Mouse (Mus musculus): ENCODE measurements around the gene Gm45062.
A peak's percentile ranks its signal among the peaks of the same experiment; 100 is the strongest.

The Gm45062 gene

DNA sequence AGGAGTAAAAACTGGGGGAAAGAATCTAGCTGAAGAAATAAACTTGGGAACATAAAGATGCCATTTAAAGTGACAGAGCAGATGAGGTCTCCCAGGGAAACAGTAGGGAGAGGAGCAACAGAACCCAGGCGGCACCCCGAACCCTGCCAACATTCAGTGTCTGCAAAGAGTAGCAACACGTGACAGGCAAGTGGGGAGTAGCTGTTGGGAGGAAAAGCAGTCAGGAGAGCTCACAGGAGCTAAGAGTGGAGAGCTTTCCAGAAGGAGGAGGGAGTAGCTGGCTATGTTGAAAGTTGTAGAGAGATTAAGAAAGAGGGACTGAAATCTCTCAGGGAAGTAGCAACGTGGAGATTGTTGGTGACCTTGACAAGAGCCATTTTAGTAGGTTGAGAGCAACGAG, 214.2 kb downstream of the Gm45062 start:
- no peak for DNase-seq (ENCODE audit: low read depth, low spot score)

DNA sequence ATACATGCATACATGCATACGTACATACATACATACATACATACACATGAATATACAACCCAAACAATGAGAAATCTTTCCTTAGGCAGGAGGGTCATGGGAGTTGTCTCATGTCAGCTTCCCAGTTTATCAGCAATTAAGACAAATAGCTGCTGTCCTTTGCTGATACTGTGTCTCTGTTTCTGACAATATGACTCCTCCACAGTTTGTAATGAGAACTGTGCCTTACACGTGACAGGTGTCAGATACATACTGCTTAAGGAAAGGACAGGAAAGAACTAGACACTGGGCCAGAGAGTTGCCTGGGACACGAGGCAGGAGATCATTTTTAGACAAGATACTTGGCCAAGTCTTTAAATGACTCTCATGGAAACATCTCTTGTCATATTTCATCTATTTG, 215.1 kb downstream of the Gm45062 start:
- no peak for DNase-seq (ENCODE audit: low read depth, low spot score)

- no peak for DNase-seq (ENCODE audit: low read depth, low spot score)
Measured at GRCm38 (mm10) chr6:8474820-8475219, 215.6 kb downstream of the Gm45062 start.

GRCm38 (mm10) chr6:8479176-8479575, 219.9 kb downstream of the Gm45062 start:
- no peak for DNase-seq (ENCODE audit: low read depth, low spot score)

- peak; percentile 7 for DNase-seq (ENCODE audit: low read depth, low spot score)
Measured at GRCm38 (mm10) chr6:8484437-8485275, 225.4 kb downstream of the Gm45062 start.

DNA sequence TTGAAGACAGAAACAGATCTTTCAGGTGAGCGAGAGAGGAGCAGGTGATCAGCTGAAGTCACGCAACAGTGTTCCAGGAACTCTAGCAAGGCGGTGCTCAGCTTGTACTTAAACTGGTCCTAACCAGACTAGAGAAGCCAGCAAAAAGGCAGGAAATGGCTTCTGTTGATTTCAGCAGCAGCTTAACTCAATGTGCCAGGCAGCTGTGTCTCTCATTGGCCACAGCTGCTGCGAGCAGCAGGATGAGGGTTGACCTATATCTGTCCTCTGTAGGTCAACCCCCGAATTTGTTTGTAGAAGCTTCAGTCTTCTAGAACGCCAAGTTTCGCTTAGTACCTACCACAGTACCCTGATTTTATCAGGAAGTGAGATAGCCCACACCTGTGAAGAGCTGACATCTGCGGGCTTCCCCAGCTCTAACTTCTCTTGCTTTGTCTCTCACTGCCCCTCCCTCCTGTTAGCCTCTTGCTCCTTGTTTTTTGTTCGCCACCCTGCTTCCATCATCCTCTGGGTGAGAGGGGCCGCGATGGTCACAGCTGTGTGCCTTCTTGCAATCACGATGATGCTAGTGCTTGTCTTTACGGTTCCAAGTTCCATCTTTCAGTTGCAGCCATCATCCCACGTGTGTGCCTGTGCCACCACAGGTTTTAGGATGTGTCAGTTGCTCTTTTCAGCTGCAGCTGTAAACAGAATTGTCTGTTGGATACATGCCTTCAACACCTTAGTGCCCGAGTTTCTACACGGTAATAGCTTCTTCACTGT, 226.3 kb downstream of the Gm45062 start:
- DNase-seq (ENCODE audit: low read depth, low spot score): peak; percentile 76

DNA sequence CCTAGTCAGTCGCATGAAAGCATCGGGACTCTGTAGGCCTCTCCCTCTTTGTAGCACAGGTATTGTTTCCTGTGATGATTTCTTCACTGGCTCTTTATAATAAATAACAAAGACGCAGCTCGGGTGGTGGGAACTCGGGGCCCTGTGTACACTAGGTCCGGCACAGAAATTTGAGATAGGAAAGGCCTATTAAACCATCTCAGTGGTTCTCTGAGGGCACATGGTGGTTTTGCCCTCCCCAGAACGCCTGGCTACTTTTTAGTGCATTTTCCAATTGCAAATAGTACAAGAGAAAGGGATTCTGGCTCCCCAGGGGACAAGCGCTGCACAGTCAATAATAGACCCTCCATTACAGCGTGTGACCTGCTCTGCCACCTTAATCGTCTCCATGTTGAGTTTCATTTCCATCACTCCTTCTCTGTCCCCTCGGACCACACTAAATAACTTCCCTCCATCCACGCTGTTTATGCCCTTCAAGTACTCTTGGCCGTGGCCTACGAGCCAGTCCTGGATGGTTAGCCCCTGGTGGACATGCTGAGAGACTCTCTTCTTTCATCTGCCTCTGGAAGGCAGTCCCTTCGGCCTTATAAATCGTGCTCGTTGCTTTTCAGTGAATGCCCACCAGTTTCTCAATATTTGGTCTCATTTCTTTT, 227.3 kb downstream of the Gm45062 start:
- no peak for DNase-seq (ENCODE audit: low read depth, low spot score)

DNA sequence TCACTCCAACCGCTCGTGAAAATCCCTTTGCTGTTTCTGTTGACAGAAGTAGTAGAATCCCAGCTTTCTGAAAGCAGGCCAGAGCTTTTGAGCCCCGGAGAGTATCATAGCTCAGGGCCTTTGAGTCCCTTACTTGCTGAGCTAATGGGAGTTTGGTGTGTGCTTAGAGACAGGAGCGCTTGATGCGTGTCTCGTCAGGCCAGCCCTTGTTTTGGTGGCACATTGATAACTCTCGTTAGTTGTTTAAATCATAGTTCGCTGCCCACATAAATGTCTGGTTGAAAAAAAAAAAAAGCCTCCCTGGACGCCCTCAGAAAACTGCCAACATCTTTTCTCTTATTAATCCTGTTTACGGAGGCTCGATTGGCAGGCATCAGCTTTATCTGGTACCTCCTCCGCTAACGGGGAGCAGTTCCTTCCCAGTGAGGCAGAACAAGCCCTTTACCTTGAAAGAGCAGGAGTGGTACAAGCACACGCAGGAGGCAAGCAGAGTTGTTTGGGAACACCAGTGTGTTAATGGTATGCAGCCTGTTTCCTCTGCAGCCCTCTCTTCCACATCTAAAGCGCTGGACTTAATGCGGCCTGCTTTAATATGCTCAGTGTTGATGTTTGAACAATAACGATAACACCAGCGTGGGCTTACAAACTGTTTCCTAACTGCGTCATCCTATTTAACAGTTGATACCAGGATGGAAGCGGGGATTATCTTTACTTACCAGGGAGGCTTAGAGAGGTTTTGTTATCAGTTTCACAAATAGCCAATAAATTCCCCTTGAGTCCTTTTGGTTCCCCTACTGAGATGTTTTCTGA, 228.0 kb downstream of the Gm45062 start:
- no peak for DNase-seq (ENCODE audit: low read depth, low spot score)

GRCm38 (mm10) chr6:8488249-8488648, 229.0 kb downstream of the Gm45062 start:
- DNase-seq (ENCODE audit: low read depth, low spot score): no peak

DNA sequence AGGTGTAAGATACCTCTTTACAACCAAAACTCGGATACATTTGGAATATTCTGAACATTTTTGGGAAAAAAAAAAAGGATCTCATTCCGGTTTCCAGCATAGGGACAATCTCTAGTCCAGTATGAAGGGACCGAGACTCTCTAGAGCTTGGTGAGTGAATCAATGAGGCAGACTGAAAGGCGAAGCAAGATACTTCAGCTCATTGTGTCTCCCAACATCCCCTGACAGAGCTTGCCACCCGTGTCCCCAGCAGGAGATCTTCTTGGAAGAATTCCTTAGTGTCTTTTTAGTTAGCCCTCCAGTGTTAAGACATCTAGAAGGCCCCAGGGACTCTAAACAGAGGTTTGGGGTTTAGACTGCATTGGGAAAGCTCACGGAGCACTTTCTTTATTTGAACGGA, 230.0 kb downstream of the Gm45062 start:
- no peak for DNase-seq (ENCODE audit: low read depth, low spot score)

GRCm38 (mm10) chr6:8489938-8490585, 230.8 kb downstream of the Gm45062 start:
- no peak for DNase-seq (ENCODE audit: low read depth, low spot score)

DNA sequence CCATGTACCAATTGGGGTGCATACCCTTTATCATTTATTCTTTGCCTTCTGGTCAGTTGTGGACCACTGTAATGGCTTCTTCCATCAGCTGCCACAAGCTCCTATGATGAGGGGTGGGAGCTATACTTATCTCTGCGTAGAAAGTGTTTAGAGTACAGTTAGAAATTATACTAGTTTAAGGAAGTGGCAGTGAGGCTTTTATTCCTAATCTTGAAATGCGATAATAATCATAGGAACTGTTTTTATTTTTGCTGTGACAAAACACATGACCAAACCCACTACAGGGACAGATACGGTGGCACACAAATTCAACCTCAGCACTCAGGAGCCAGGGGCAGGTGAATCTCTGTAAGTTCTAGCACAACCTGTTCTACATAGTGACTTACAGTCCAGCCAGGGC, 233.0 kb downstream of the Gm45062 start:
- no peak for DNase-seq (ENCODE audit: low read depth, low spot score)

DNA sequence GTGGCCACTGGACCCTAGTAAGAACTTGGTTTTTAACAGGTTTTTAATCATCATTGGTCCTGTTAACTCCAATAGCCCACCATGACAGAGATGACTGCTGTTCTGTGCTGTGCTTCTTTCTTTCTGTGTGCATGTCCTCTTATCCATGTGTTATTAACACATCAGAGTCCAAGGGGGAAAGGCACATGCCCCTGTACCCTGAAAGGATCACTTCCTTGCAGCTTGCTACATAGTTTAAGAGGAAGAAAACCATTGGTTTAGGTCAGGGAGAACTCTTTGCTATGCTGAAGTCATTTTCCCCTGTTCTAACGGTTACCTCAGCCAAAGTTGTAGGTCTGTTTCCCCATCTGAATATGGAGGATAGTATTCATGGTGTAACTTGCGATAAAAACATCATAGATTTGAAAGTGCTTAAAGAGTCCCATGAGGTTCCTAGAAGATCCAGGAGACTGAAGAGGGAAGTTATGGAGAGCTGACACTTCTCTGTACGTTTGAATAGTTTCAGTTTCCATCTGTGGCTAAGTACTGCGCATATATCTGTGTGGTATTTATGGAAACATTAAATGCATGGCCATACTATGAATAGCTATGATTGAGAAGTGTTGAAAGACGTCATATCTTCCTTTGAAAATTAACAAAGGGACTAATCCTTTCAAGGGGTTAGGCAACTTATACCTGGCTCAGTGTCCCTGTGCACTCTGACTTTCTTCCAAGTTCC, 236.0 kb downstream of the Gm45062 start:
- no peak for DNase-seq (ENCODE audit: low read depth, low spot score)

- no peak for DNase-seq (ENCODE audit: low read depth, low spot score)
Measured at GRCm38 (mm10) chr6:8495827-8496222, 236.6 kb downstream of the Gm45062 start.

DNA sequence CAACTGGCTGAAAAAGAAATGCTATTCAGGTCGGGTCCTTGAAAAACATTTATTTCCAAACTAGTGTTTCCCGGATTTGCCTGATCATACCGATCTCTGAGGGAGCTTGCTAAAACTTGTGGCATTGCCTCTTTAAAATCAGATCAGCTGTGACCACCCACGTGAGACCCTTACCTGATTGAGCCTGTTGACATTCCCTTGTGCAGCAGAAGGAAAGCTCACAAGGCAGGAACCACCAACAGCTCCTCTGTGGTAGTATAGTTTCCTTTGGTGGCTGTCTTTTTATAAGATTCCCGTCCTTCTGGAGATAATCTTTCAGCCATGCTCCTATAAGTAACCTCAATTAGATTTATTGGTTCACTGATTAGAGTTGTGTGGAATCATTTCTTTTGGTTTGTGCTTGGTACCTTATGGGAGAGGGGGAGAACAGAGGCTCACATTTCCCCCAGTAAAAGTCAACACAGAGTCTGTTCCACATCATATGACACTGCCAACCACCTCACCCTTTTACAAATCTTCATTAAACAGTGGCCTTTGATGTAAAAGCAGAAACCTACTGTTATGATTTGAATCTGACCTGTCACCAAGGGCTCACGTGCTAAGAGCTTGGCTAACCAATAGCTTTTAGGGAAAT, 238.1 kb downstream of the Gm45062 start:
- DNase-seq (ENCODE audit: low read depth, low spot score): no peak

- DNase-seq (ENCODE audit: low read depth, low spot score): no peak
Measured at GRCm38 (mm10) chr6:8497868-8498257, 238.6 kb downstream of the Gm45062 start.

DNA sequence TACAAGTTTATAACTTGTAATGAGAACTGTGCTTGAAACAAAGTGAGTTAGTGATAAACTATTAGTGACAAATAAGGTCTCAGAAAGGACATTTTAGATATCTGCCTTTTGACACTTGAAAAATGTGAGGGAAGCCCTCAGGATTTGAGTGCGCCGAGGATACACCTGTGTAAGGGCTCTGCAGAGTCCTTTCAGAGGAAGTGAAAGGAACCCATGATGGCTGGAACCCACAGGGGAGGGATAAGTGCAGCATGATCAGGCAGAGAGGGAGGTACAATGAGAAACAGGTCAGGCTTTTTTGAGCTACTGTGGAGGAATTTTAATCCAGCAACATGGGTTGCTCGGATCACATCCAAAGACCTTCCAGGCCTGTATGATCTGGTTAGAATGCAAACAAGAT, 239.7 kb downstream of the Gm45062 start:
- DNase-seq (ENCODE audit: low read depth, low spot score): no peak

DNA sequence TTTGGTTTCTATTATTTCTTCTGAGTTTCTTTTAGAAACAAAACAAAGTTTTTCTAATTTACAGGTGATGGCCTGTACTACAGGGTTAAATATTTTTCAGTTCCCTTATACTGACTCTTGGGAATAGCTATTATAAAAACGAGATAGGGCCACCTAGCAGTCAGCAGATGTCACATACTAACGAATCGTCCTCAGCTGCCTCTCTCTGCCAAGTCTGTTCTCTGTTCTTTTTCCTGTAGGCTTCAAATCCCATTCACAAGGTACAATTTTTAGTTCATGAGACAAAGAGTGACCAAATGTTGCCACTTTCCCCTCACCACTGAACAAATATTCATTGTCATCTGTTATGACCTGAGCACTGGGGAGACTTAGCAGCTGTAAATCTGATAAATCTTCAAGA, 244.7 kb downstream of the Gm45062 start:
- no peak for DNase-seq (ENCODE audit: low read depth, low spot score)

- no peak for DNase-seq (ENCODE audit: low read depth, low spot score)
Measured at GRCm38 (mm10) chr6:8504521-8505228, 245.4 kb downstream of the Gm45062 start.

All from ZHBTc4 (cell line).